Mouse (Mus musculus) cerebellum, adult 2 months (tissue): ENCODE data around the gene Dnajc4. TPM values are rescaled to one million over a fixed set of nuclear protein-coding genes. Genes with fewer than 3 reads are reported as not detected.

Experiments used
- DNase-seq, 2 experiments: peaks; one replicate each; pipeline ENCODE4 v3.0.0; 2021
- H3K27ac ChIP-seq: fragments of 200-500 bp; 2 replicates; pipeline ENCODE4 v1.5.1; 2012; ENCODE audit warnings: low read length, control low read depth, inconsistent platforms; ENCODE audit not compliant: insufficient read depth
- H3K27me3 ChIP-seq: fragments of 200-500 bp; 2 replicates; pipeline ENCODE4 v1.6.1; 2012; ENCODE audit warnings: inconsistent platforms, mild to moderate bottlenecking, low read length, moderate library complexity; ENCODE audit not compliant: control insufficient read depth, insufficient read depth
- H3K4me1 ChIP-seq: fragments of 200-500 bp; 2 replicates; pipeline ENCODE4 v1.6.1; 2011; ENCODE audit warnings: low read length; ENCODE audit not compliant: control insufficient read depth, insufficient read depth
- H3K4me3 ChIP-seq: fragments of 200-500 bp; replicated peaks from 2 replicates; pipeline ENCODE3; 2011; ENCODE audit warnings: mild to moderate bottlenecking, low read depth, low read length, control low read depth; ENCODE audit not compliant: insufficient read depth
- CTCF ChIP-seq: fragments of 200-500 bp; IDR thresholded peaks from 2 replicates; pipeline ENCODE4 v1.5.1; 2011; ENCODE audit warnings: low read depth, mild to moderate bottlenecking, control low read depth, low read length, moderate library complexity, borderline replicate concordance; ENCODE audit not compliant: insufficient read depth
- POLR2A ChIP-seq: fragments of 200-500 bp; IDR thresholded peaks from 2 replicates; pipeline ENCODE4 v1.6.1; 2011; ENCODE audit warnings: low read length, control low read depth, borderline replicate concordance; ENCODE audit not compliant: insufficient read depth
- WGBS: fragments of 180-500 bp; shearing (Covaris S2); methylation state at CpG from one replicate; pipeline ENCODE4 v1.1.7; 2018; 5-methylcytosine and 5-hydroxymethylcytosine counted together
- polyA plus RNA-seq: library from polyadenylated mRNA; depleted of rRNA; stranded (reverse); fragments of >200 nt; gene quantifications from 2 replicates; pipeline ENCODE4 v1.2.3, GENCODE M21; 2012

Dnajc4 gene
- polyA plus RNA-seq, 1 experiment: 66.4 TPM

- H3K4me1 ChIP-seq: peaks cover 12% of the 10 kb centered on the region
- WGBS: 49% methylated on average over 15 of the region's 15 CpGs
- H3K4me3 ChIP-seq: no peak overlapping the region
- DNase-seq: no peak
- H3K27me3 ChIP-seq: no peaks in the 10 kb centered on the region; the same call in 1 of the 2 replicates
- no peak overlapping the region for H3K27ac ChIP-seq
- TF ChIP-seq POLR2A (no peak), CTCF (no peak)
Measured at GRCm38 (mm10) chr19:6968491-6969271, 23.7 kb downstream of the Dnajc4 start.

- Histone ChIP-seq H3K27ac (no peak overlapping the region), H3K4me3 (no peak overlapping the region), H3K4me1 (peaks cover 6% of the 10 kb centered on the region; the same call in 1 of the 2 replicates), H3K27me3 (no peaks in the 10 kb centered on the region)
- TF ChIP-seq POLR2A: no peak
- no peak for TF ChIP-seq CTCF
- DNase-seq: no peak
- 58% methylated on average over 10 of the region's 10 CpGs for WGBS
Measured at GRCm38 (mm10) chr19:6956461-6956860, 35.9 kb downstream of the Dnajc4 start.

GRCm38 (mm10) chr19:6955424-6955823 lies 36.9 kb downstream of the Dnajc4 start:
- 67% methylated on average over 7 of the region's 7 CpGs for WGBS
- peaks cover 6% of the 10 kb centered on the region; the same call in 1 of the 2 replicates for H3K4me1 ChIP-seq
- no peak overlapping the region for H3K4me3 ChIP-seq
- DNase-seq: no peak
- H3K27ac ChIP-seq: no peak overlapping the region
- TF ChIP-seq POLR2A: no peak
- TF ChIP-seq CTCF: no peak
- H3K27me3 ChIP-seq: no peaks in the 10 kb centered on the region

GRCm38 (mm10) chr19:6954046-6954445 lies 38.3 kb downstream of the Dnajc4 start:
- no peaks in the 10 kb centered on the region for H3K27me3 ChIP-seq
- no peak overlapping the region for H3K27ac ChIP-seq
- WGBS: 37% methylated on average over 9 of the region's 9 CpGs
- no peak for TF ChIP-seq CTCF
- no peak for TF ChIP-seq POLR2A
- H3K4me1 ChIP-seq: peaks cover 7% of the 10 kb centered on the region
- DNase-seq: peak; percentile 40 to 56
- H3K4me3 ChIP-seq: no peak overlapping the region

- Histone ChIP-seq H3K27ac (peak overlapping the region; percentile 73; the same call in 1 of the 2 replicates), H3K4me3 (peak overlapping the region; percentile 97), H3K27me3 (no peaks in the 10 kb centered on the region), H3K4me1 (peaks cover 21% of the 10 kb centered on the region)
- WGBS: 10% methylated on average over 3 of the region's 3 CpGs
- DNase-seq: no peak
- TF ChIP-seq POLR2A (no peak), CTCF (no peak)
Measured at GRCm38 (mm10) chr19:6952712-6953037, 39.7 kb downstream of the Dnajc4 start.

GRCm38 (mm10) chr19:6951994-6952711 lies 40.2 kb downstream of the Dnajc4 start:
- TF ChIP-seq POLR2A: no peak
- TF ChIP-seq CTCF: no peak
- under 1% methylated on average over 31 of the region's 31 CpGs for WGBS
- DNase-seq: peak; percentile 78 to 82
- Histone ChIP-seq H3K4me3 (peak overlapping the region; percentile 97), H3K4me1 (peaks cover 22% of the 10 kb centered on the region), H3K27me3 (no peaks in the 10 kb centered on the region), H3K27ac (peak overlapping the region; percentile 73)

GRCm38 (mm10) chr19:6951381-6951968 lies 40.9 kb downstream of the Dnajc4 start:
- WGBS: under 1% methylated on average over 35 of the region's 35 CpGs
- Histone ChIP-seq H3K27ac (peak overlapping the region; percentile 79), H3K27me3 (no peaks in the 10 kb centered on the region), H3K4me3 (peak overlapping the region; percentile 97), H3K4me1 (peaks cover 22% of the 10 kb centered on the region)
- peak; percentile 94 to 96 for DNase-seq
- TF ChIP-seq CTCF (no peak), POLR2A (peak; percentile 70; the same call in 1 of the 2 replicates)
